Mouse (Mus musculus): ENCODE results near the gene Ndc1.
"Not testable (repeated sequence)": the region's sequence is repeated elsewhere in the genome, so short reads cannot be mapped to it uniquely, and the experiment has no call there.

Gene Ndc1

DNA sequence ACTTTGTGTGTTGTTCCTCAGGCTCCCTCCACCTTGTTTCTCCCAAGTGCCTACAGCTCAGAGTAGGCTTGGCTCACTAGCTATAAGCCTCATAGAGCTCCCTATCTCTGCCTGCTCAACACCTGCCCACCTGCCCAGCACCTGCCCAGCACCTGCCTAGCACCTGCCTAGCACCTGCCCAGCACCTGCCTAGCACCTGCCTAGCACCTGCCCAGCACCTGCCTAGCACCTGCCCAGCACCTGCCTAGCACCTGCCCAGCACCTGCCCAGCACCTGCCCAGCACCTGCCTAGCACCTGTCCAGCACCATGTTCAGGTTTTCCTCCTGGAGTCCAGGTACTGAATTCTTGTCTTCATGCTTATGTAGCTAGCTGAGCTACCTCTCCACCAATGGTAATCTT is 1.2 kb upstream of the Ndc1 start:
- DNase-seq, result not testable (repeated sequence)

DNA sequence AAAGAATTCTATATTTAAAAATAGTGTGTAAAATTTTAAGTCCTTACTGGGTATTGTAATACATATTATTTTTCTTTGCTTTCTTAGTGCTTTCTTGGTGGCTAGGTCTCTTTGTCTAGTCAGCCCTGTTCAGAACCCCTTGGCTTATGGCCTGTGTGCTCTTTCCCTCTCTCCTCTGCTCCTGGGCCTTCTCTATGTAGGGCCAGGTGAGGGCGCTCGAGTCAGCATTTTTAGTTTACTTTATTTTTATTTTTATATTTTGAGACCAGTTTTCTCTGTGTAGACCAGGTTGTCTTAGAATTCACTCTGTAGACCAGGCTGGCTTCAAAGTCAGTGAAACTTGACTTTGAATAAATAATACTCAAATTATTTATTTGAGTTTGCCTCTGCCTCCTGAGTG is 4.7 kb downstream of the Ndc1 start:
- no peak for DNase-seq

DNA sequence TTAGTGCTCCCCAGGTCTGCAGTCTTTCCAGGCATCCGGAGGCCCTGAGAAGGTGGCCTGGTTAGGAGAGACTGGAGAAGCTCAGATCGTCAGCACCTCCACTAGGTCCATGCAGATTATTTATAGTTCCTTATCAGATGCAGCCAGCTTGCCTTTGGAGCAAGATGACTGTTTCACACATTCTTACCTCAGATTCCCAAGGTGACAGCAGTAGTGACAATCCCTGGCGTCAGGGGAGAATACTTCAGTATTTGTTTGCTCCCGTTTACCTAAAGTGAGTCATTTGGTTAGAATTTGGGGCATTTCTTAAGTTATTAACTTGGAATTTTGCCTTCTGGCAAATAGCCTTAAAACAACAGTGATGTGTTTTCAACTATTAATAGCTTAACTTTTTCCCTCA is 7.1 kb downstream of the Ndc1 start:
- no peak for DNase-seq

DNA sequence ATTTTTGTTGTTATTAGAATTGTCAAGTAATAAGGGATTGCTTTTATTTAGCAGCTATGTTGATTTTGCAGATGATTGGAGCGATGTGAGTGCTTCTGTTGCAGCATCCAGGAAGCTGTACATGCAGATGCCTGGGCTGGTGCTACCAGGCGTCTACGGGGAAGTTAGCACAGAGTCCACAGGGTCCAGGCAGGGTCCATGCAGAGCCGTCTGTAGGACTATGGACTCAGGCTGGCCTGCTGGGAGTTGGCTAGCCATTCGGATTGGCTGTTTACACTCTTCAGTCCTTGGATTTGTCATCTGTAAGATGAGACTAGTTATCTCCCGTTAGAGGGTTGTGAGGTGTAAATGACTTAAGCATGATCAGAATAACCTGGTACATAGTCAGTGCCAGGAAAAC is 11.4 kb downstream of the Ndc1 start:
- peak; percentile 76 for DNase-seq

DNA sequence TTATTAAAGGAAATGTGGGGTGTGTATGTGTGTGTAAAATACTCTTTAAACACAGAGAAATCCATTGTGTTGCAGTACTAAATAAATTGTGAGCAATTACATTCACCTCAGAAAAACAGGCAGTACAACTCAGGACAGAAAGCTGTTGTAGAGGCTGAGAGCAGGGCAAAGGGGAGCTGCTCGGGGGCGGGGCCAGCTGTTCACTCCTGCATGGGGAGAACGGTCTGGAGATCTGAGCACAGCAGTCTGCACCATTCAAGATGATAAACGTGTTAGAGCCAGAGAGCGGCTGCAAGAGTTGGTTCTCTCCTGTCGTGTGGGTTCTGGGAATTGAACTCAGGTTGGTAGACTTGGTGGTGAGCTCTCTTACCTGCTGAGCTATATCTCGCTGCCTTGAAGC is 13.3 kb downstream of the Ndc1 start:
- DNase-seq, result peak; percentile 38

DNA sequence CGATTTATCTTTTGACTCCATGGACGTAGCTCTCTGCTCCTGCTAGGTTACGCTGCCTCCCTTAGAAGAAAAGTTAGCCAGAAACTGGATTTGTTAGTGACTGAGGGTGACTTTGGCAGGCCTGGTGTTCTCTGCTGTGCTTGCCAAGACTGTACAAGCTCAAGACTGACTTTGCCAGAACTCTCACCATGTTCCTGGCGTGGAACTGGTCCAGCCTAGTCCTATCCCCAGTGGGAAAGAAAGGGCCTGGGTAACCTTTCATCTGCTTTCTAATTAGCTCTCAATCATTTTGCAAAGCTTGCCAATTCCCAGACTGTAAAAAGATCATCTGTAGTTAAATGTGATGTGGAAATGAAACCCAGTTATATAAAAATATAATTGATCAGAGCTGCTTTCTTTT is 19.5 kb downstream of the Ndc1 start:
- peak; percentile 65 for DNase-seq

DNA sequence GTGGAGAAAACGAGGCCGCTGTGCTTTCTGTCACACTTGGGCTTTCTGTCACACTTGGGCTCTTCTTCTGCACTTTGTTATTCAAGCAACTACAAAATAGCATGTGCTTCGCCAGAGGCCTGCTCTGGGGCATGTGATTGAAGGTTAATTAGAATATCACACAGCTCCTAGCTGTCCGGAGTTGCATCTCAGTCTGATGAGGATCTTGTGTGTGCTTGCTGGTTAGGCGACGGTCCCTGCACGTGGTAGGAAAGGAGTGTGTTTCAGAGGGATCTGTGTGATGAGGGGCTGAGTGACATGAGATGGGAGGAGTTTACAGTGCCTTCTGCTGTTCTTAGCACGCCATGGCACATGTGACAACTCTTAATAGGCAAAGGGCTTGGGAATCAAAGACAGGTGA is 19.9 kb downstream of the Ndc1 start:
- no peak for DNase-seq

DNA sequence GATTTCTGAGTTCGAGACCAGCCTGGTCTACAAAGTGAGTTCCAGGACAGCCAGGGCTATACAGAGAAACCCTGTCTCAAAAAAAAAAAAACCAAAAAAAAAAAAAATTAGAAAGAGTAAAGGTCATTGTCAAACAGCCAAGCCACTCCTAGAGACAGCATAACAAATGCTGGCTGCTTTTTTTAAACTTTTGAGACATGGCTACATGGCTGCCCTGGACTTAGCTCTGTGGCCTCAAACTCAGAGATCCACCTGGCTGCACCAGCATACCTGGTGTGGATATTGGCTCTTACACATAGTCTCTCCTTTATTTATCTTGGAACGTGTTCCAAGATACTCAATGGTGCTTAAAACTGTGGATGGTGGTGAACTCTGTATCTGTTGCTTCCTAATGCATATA is 20.7 kb downstream of the Ndc1 start:
- DNase-seq, result peak; percentile 74

DNA sequence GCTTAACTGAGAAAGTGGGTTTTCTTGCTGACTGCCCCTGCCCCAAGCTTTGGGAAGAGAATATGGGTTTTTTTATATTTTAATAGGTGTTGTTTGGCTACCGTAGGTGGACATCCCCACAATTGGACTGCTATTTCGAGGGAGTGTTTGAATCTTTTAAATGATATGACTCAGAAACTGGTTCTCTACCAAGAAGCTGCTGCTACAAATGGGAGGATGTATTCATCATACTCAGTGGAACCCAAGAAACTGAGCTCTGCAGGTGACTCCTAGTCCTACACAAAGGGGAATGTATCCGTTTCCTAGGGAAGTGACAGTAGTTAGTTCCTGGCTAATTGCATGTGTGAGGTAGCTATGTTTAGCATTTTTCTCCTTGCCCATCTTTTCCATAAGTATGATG is 21.8 kb downstream of the Ndc1 start:
- DNase-seq, result no peak

DNA sequence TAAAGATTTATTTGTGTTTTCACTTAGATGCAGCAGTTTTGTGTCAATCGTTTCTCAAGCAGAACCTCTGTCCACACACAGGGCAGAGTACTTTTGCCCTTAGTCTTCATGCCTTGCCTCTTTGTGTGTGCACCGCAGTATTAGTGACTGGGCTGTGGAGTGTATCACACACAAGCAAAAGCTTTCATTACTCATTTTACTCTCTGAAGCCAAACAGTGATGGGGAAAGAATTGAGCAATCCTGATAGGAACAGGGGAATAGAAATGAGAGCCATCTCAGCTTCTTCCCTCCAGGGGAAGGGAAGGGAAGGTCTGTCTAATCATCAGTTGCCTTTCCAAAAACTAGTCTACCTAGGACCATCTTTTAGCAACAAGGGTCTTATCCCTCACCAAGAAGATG is 26.2 kb downstream of the Ndc1 start:
- no peak for DNase-seq

DNA sequence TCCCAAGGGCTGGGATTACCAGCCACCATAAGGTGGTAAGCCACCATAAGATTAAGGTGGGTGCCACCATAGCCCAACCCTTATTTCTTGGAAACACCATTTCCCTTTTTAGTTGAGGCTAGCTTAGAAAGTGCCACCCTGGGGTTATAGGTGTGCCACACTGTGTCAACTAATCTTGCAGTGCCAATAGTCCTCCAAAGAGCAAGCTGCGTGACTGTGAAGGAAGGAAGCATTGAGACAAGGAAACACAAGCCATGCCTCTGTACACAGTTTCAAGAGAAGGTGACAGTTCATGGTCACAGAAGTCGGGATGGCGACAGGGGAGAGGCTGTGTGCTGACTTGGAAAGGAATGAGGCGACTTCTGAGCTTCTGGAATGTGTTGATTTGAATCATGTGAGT is 52.6 kb downstream of the Ndc1 start:
- DNase-seq, result no peak

DNA sequence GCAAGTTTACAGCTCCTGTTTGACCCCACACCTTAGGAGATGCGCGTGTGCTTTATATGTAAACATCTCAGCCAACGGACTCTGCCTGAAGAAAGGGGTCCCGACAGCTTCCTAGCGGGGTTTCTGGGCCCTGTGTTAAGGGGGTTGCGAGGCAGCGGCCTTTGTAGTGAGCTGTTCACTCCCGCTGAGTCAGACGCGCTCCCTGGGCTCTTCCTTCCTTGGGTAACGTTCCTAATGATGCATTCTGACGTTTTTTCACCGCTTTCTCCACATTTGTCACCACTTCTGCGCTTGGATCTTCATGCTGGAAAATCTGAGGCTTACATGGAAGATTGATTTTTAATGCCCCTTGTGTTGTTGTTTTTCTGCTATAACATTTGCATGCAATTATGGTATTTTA is 54.1 kb downstream of the Ndc1 start:
- no peak for DNase-seq

DNA sequence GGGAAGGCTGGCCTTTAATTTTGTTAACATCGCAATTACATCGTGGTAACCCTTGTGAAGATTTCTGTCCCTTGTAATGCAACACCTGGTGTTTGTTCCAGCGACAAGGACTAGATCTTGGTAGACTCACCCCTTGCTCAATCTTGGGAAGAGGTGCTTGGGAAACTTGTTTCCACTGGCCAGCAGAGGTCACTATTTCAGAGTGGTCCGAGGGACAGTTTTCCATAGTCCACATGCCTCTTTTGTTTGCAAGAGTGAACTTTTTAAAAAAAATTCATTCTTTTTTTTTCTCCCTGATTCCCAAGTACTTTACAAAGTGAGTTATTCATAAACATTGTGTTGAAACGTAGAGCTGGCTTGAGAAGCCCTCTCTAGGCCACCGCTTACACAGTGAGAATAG is 54.6 kb downstream of the Ndc1 start:
- peak; percentile 56 for DNase-seq

DNA sequence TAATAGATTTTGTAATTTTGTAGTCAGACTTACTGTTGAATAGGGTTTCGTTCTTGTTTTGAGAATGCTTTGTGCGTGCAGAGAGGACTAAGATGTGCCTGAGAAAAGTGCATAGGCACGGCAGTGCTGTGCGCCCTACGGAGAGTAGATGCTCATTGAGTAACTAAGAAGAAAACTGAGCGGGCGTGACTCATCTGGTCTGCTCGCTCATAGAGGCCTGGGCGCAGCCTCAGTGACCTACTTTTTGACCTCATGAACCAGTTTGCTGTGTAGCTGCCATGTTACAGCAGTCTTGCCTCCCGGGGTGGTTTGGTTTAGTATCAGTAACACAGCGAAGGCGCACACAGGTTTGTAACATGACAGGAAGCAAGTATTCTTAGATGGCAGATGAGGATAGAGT is 58.0 kb downstream of the Ndc1 start:
- DNase-seq, result no peak

DNA sequence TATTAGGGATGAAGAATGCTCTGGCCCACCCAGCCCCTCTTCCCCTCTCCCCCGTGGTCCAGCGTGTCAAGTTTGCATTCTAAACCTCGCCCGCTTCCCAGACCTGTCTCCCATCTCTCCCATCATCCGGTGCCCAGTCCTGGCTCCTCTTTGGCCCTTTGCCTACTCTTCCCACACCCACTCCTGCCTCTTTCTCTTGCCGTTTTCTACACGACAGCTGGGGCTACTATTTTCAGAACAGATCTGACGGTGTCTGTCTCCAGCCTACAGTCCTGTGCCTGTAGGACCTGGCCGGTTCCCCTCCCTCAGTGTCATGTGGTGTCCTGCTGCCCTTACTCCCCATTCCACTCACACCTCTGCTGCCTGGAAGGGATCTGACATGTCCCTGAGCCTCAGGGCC is 59.0 kb downstream of the Ndc1 start:
- DNase-seq, result no peak

DNA sequence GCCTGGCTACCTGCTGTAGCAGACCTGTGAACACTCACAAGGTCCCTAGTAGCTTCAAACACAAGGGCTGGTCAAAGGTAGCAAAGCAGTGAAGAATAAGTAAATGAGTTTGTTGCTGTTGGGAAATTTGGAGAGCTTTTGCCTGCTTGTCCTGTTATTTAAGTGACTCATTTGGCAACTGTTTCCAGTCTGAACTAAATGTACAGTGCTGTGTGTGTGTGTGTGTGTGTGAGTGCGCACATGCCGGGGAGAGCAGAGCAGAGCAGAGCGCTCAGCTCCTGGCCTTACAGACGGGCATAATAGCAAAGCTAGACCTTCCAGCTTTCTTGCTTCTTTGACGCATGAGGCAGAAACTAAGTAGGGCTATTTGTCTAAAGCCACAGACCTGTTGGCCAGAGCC is 65.1 kb downstream of the Ndc1 start:
- DNase-seq, result peak; percentile 43

DNA sequence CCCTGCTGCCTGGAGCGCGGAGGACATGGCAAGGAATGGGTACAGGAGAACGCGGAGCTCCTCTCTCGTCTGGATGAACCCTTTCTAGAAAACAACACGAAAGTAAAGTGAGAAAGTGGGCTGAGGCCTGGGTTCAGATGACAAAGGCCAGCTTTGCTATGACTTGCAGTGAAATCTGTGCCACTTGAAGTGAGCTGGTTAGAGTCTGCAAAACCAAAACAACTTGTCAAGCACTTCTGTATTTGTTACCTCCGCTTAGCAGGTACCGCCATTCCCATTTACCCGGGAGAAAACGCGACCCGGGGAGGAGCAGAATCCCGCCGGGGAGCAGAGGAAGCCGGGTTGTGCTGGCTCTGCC is 66.4 kb downstream of the Ndc1 start:
- no peak for DNase-seq

DNA sequence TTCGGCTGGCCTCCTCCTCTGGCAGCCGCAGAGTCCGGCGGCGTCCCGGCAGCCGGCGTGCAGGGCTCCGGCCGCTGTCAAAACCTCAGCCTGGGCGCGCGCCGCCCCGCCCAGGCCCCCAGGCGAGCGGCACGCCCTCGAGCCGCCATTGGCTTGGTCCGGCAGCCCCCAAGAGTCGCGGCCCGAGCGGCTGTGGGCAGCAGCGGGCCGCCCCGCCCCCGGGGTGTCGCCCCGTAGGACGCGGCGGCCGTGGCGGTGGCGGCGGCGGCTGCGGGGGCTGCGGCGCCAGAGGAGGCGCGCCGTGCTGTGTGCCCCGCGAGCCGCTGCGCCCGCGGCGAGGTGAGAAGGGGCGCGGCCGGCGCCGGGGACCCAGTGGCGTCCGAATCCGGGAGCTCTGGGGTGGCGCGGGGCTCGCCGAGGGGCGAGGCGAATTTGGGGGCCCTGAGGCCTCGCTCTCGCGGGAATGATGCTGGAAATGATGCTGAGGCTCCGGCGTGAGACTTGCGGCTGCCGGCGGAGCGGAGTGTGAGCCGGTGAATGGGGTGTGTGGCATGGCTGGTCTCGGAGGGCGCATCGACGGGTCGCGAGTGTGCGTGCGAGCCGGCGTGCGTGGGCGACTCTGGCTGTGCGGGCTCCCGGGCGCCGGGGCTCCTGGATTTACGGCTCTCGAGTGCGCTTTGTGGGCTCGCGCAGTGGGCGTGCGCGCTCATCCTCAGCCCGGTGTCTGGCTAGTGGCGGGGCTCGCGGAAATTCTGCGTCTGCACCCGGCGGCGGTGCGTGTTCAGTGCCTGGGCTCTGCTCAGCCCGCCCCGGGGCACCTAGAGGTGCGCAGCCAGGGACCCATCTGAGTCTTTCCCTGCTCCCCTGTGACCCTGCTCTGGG is 67.0 kb downstream of the Ndc1 start, which contains the start of gene Glis1:
TSS of gene Glis1 (plus strand) at position 236 of the 882 bp plus-strand sequence.
- DNase-seq, result peak; percentile 87

DNA sequence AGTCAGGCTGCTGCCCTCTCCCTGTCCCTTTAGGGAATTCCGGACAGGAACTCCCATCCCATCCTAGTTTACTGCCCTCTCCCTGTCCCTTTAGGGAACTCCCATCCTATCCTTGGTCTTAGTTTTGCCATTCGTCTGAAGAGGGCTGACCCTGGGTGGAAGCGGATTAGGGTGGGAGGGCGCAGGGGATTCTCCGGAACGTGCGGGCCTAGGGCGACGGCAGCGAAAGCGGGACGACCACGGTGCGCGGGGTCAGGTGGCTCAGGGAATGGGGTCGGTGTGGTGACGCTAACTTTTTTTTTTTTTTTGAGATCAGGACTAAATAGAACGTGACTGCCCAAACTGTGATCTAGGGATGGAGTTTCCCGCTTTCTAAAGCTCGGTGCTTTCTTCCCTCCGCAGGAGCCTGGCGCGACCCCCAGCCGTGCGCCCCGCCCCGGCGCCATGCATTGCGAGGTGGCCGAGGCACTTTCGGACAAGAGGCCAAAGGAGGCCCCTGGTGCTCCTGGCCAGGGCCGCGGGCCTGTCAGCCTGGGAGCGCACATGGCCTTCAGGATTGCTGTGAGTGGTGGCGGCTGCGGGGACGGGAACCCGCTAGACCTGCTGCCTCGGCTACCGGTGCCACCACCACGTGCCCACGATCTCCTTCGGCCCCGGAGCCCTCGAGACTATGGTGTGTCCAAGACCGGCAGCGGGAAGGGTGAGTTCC is 67.8 kb downstream of the Ndc1 start:
- DNase-seq, result peak; percentile 31

DNA sequence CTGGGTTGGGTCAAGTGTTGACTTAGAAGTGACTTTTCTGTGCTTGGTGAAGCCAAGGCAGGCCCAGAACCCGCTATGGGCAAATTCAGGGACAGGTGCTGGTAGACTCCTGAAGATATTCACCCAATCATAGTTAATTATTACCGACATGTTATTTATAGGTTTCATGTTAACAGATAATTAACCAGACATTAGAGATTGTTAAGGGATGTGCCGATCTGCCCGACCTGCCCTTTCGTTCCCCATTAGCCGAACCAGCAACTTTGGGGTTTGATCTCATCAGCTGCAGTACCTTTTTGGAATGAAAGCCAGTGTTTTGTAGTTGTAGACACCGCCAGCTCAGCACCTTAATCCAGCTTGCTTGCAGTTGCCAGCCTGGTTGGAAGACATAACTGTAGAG is 68.9 kb downstream of the Ndc1 start:
- peak; percentile 90 for DNase-seq

DNA sequence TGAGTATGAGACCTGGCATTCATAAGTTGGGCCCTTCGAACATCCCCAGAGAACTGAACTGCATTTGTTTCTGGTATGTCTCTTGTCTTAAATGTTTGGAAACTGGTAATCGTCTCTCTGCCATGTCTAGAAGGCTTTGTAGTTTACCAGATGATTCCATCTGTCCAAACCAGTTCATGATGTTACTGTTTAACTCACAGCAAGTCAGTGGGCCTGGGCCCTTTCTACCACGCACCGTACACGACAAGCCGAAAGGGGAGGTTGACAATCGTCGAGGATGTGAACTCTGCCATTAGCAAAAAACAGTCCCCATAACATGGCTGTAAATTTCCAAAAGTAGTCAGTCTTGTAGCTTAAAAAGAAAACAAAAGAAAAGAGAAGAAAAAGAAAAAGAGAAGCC is 71.2 kb downstream of the Ndc1 start:
- peak; percentile 60 for DNase-seq

DNA sequence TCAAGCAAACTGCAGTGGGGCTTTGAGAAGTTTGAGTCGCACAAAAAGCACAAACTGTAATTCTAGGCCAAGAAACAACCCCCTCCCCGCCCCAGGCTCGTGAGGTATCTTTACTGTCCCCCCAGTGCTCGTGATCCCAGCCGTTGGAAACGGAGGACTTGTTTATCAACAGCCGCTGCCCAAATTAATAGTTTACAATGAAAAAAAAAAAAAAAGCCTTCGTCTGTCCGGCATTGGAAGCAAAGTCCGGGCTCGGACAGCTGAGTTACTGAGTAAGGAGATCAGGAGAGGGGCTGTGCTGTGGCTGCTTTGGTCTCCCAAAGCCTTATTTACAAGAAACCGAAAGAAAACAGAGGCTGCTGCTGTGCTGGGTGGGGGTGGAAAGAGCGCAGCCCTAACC is 72.7 kb downstream of the Ndc1 start:
- peak; percentile 84 for DNase-seq

DNA sequence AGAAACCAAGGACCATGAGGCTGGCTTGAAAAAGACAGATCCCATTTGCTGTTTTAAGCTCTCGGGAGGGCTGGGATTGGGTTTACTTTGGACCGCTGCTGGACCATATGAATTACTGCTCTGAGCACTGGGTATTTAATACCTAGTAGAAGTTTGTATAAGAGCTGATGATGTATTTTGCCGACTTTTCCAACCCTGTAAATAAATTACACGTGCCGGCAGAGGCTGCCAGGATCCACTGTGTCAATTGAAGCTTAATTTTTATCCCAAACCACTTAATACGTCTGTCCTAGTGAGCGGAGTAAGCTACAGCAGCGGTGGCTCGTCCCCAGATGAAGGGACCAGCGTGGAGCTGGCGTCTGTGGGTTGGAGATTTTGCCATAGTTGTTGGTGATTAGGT is 74.7 kb downstream of the Ndc1 start:
- peak; percentile 91 for DNase-seq

DNA sequence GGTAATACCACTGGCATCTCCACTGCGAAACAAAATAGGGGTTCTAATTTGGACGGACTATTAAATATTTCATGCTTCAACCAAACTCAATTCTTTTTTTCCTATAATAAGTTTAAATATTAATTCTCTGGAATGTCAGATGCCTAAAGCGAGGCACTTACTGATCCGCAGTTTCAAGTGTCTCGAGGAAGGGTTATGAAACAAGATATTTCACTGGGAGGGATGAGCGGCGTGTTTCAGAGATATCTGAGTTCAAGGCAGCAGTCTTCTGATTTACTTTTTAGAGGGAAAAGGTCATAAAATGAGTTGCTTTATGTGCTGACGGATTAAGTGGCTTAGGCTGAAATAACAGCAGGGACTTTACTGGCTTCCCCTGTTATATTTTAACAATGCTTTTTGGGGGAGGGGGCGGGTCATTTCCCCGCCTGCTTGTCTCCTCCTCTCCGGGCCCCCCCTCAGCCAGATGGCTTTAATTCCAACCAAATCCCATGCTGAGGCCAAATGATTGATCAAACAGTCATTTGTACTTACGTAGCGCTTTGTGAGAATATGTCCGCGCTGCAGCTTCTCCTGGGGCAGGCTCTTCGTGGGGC is 75.4 kb downstream of the Ndc1 start:
- peak; percentile 65 for DNase-seq
